Mouse (Mus musculus): Measurements from ENCODE around the gene Npsr1. TPM values are rescaled to one million over a fixed set of nuclear protein-coding genes. Genes with fewer than 3 reads are reported as not detected.

The Npsr1 gene
- total RNA-seq, 2 experiments from 2014 or later = 4.0 to 4.4 TPM

- DNase-seq (ENCODE audit: extremely low spot score in 1 of 2, low spot score in 2 of 2) = no peak
- Histone ChIP-seq H3K4me3 (no peak overlapping the region), H3K27ac (no peak overlapping the region; the same call in 1 of the 2 replicates)
- no peak for TF ChIP-seq CTCF (IDR thresholded peaks at IDR 0.05)
- intact Hi-C loops (cut with DNase I) = no loop called here
These were observed 62.6 kb downstream of the Npsr1 start for GRCm38 (mm10) chr9:24160409-24160808.

- no peak for TF ChIP-seq CTCF (IDR thresholded peaks at IDR 0.05)
- Histone ChIP-seq H3K27ac (peak overlapping the region; percentile 20; the same call in 1 of the 2 replicates), H3K4me3 (no peak overlapping the region)
- intact Hi-C loops (cut with DNase I) = no loop called here
- no peak for DNase-seq (ENCODE audit: extremely low spot score in 1 of 2, low spot score in 2 of 2)
These were observed 70.7 kb downstream of the Npsr1 start for GRCm38 (mm10) chr9:24168501-24168900.

GRCm38 (mm10) chr9:24170728-24171127 is 72.9 kb downstream of the Npsr1 start:
- intact Hi-C loops (cut with DNase I) = no loop called here
- TF ChIP-seq CTCF (IDR thresholded peaks at IDR 0.05) = no peak
- Histone ChIP-seq H3K27ac (no peak overlapping the region), H3K4me3 (no peak overlapping the region)
- no peak for DNase-seq (ENCODE audit: extremely low spot score in 1 of 2, low spot score in 2 of 2)

- no peak overlapping the region for H3K27ac ChIP-seq
- DNase-seq (ENCODE audit: extremely low spot score in 1 of 2, low spot score in 2 of 2) = no peak
- no peak for TF ChIP-seq CTCF (IDR thresholded peaks at IDR 0.05)
- intact Hi-C loops (cut with DNase I) = no loop called here
- H3K4me3 ChIP-seq = no peak overlapping the region
These were observed 80.9 kb downstream of the Npsr1 start for GRCm38 (mm10) chr9:24178744-24179143.

GRCm38 (mm10) chr9:24180926-24181325 is 83.1 kb downstream of the Npsr1 start:
- Histone ChIP-seq H3K4me3 (no peak overlapping the region), H3K27ac (no peak overlapping the region)
- no peak for DNase-seq (ENCODE audit: extremely low spot score in 1 of 2, low spot score in 2 of 2)
- no peak for TF ChIP-seq CTCF (IDR thresholded peaks at IDR 0.05)
- intact Hi-C loops (cut with DNase I) = no loop called here

- no peak for DNase-seq (ENCODE audit: extremely low spot score in 1 of 2, low spot score in 2 of 2)
- no peak overlapping the region for H3K27ac ChIP-seq
- no peak for TF ChIP-seq CTCF (IDR thresholded peaks at IDR 0.05)
- intact Hi-C loops (cut with DNase I) = loop anchor here (5.0 kb wide), 1 partner anchor 234 kb away; no protein-coding TSS in a partner anchor
- H3K4me3 ChIP-seq = no peak overlapping the region
These were observed 88.5 kb downstream of the Npsr1 start for GRCm38 (mm10) chr9:24186289-24186688.

- no peak overlapping the region for H3K4me3 ChIP-seq
- H3K27ac ChIP-seq = peak overlapping the region; percentile 67
- TF ChIP-seq CTCF (IDR thresholded peaks at IDR 0.05) = no peak
- intact Hi-C loops (cut with DNase I) = loop anchor here (5.0 kb wide), 1 partner anchor 237 kb away; no protein-coding TSS in a partner anchor
- DNase-seq (ENCODE audit: extremely low spot score in 1 of 2, low spot score in 2 of 2) = peak; percentile 16 to 20
These were observed 91.9 kb downstream of the Npsr1 start for GRCm38 (mm10) chr9:24189511-24190260.

- no peak for TF ChIP-seq CTCF (IDR thresholded peaks at IDR 0.05)
These were observed 92.4 kb downstream of the Npsr1 start for GRCm38 (mm10) chr9:24190261-24190588.

GRCm38 (mm10) chr9:24198254-24198653 is 100.5 kb downstream of the Npsr1 start:
- intact Hi-C loops (cut with DNase I) = no loop called here
- TF ChIP-seq CTCF (IDR thresholded peaks at IDR 0.05) = no peak
- Histone ChIP-seq H3K4me3 (no peak overlapping the region), H3K27ac (no peak overlapping the region)
- no peak for DNase-seq (ENCODE audit: extremely low spot score in 1 of 2, low spot score in 2 of 2)

More at GRCm38 (mm10) chr9:24190261-24190588, 92.4 kb downstream of the Npsr1 start:
- Histone ChIP-seq H3K4me3 (no peak overlapping the region), H3K27ac (peak overlapping the region; percentile 67)
- no peak for DNase-seq (ENCODE audit: extremely low spot score in 1 of 2, low spot score in 2 of 2)
- intact Hi-C loops (cut with DNase I) = no loop called here

GRCm38 (mm10) chr9:24211636-24212035 is 113.8 kb downstream of the Npsr1 start:
- no peak overlapping the region for H3K4me3 ChIP-seq
- intact Hi-C loops (cut with DNase I) = loop anchor here (2.0 to 10.0 kb wide), 6 partner anchors 71 to 747 kb away; partner anchors contain the start of gene Dpy19l1

GRCm38 (mm10) chr9:24217721-24218120 is 119.9 kb downstream of the Npsr1 start:
- no peak for TF ChIP-seq CTCF (IDR thresholded peaks at IDR 0.05)
- DNase-seq (ENCODE audit: extremely low spot score in 1 of 2, low spot score in 2 of 2) = no peak
- intact Hi-C loops (cut with DNase I) = loop anchor here (10.0 kb wide), 1 partner anchor 753 kb away; no protein-coding TSS in a partner anchor
- Histone ChIP-seq H3K4me3 (no peak overlapping the region), H3K27ac (no peak overlapping the region)

More at GRCm38 (mm10) chr9:24211636-24212035, 113.8 kb downstream of the Npsr1 start:
- H3K27ac ChIP-seq = peak overlapping the region; percentile 71
- DNase-seq (ENCODE audit: extremely low spot score in 1 of 2, low spot score in 2 of 2) = peak; percentile 59 to 70
- TF ChIP-seq CTCF (IDR thresholded peaks at IDR 0.05) = no peak

- H3K4me3 ChIP-seq = no peak overlapping the region
- H3K27ac ChIP-seq = no peak overlapping the region
- no peak for TF ChIP-seq CTCF (IDR thresholded peaks at IDR 0.05)
- intact Hi-C loops (cut with DNase I) = no loop called here
- DNase-seq (ENCODE audit: extremely low spot score in 1 of 2, low spot score in 2 of 2) = no peak
These were observed 138.7 kb downstream of the Npsr1 start for GRCm38 (mm10) chr9:24236461-24236860.

- DNase-seq (ENCODE audit: extremely low spot score in 1 of 2, low spot score in 2 of 2) = no peak
- intact Hi-C loops (cut with DNase I) = no loop called here
- no peak overlapping the region for H3K27ac ChIP-seq
- H3K4me3 ChIP-seq = no peak overlapping the region
- TF ChIP-seq CTCF (IDR thresholded peaks at IDR 0.05) = no peak
These were observed 149.8 kb downstream of the Npsr1 start for GRCm38 (mm10) chr9:24247557-24247956.

Measured in left cerebral cortex, adult 2 months (tissue).